ENCODE assay signal across 8 mouse cellular contexts in genomic region chr10:77089336-77089735, GRCm38 (mm10). TPM values are rescaled to one million over a fixed set of nuclear protein-coding genes. Genes with fewer than 3 reads are reported as not detected.
DNase-seq lines count a peak whose midpoint lies in the region; ATAC-seq lines count a peak whose summit lies in the region.

No protein-coding gene starts in this region.

- H3K4me1 ChIP-seq in hindbrain, embryonic 10.5 days (replicated peaks), result peaks cover 21% of the 10 kb centered on the region
- H3K4me1 ChIP-seq in hindbrain, embryonic 14.5 days (replicated peaks; ENCODE audit: control insufficient read depth, insufficient read depth, low read length), result peaks cover 2% of the 10 kb centered on the region; the same call in 1 of the 2 replicates
- peaks cover 4% of the 10 kb centered on the region for H3K4me1 ChIP-seq in hindbrain, embryonic 13.5 days (replicated peaks)

- H3K9ac ChIP-seq in hindbrain, embryonic 14.5 days, result no peak overlapping the region
- H3K9ac ChIP-seq in hindbrain, embryonic 13.5 days, result no peak overlapping the region

- peak overlapping the region; percentile 70 for H3K27ac ChIP-seq in hindbrain, embryonic 10.5 days
- no peak overlapping the region for H3K27ac ChIP-seq in hindbrain, embryonic 14.5 days
- no peak overlapping the region for H3K27ac ChIP-seq in hindbrain, embryonic 13.5 days

- peaks cover 77% of the 10 kb centered on the region for H3K36me3 ChIP-seq in hindbrain, embryonic 10.5 days
- no peaks in the 10 kb centered on the region for H3K36me3 ChIP-seq in hindbrain, embryonic 14.5 days (replicated peaks; ENCODE audit: control insufficient read depth, insufficient read depth)
- peaks cover 8% of the 10 kb centered on the region for H3K36me3 ChIP-seq in hindbrain, embryonic 13.5 days

- H3K27me3 ChIP-seq in hindbrain, embryonic 10.5 days (ENCODE audit: insufficient read depth, poor library complexity, severe bottlenecking), result no peaks in the 10 kb centered on the region
- H3K27me3 ChIP-seq in hindbrain, embryonic 14.5 days (ENCODE audit: control insufficient read depth, insufficient read depth, low read length), result no peaks in the 10 kb centered on the region
- H3K27me3 ChIP-seq in hindbrain, embryonic 13.5 days, result no peaks in the 10 kb centered on the region

- 35% methylated on average over 8 of the region's 8 CpGs for WGBS in hindbrain, embryonic 10.5 days
- 40% methylated on average over 8 of the region's 8 CpGs for WGBS in hindbrain, embryonic 14.5 days
- WGBS in hindbrain, embryonic 13.5 days, result 52% methylated on average over 8 of the region's 8 CpGs

- ATAC-seq in hindbrain, embryonic 14.5 days (ENCODE audit: low FRiP score), result no peak
- no peak for ATAC-seq in hindbrain, embryonic 13.5 days (ENCODE audit: low FRiP score)
- ATAC-seq in megakaryocyte-erythroid progenitor cell, adult 5-6 weeks (replicated peaks; ENCODE audit: low FRiP score, low TSS enrichment, poor library complexity, severe bottlenecking), result no peak

- peaks cover 10% of the 10 kb centered on the region for H3K9me3 ChIP-seq in hindbrain, embryonic 10.5 days
- peaks cover 7% of the 10 kb centered on the region; the same call in 1 of the 2 replicates for H3K9me3 ChIP-seq in hindbrain, embryonic 14.5 days (ENCODE audit: control insufficient read depth, low read length)
- H3K9me3 ChIP-seq in hindbrain, embryonic 13.5 days, result peaks cover 9% of the 10 kb centered on the region; the same call in 1 of the 2 replicates

- H3K4me2 ChIP-seq in hindbrain, embryonic 14.5 days (replicated peaks), result no peak overlapping the region; the same call in 1 of the 2 replicates
- peak overlapping the region; percentile 18; the same call in 1 of the 2 replicates for H3K4me2 ChIP-seq in hindbrain, embryonic 13.5 days

- DNase-seq in hindbrain, embryonic 10.5 days (ENCODE audit: low spot score), result peak; percentile 35
- no peak for DNase-seq in hindbrain, embryonic 14.5 days (ENCODE audit: low spot score)
- DNase-seq in embryo, embryonic 10.5 days (ENCODE audit: low spot score), result peak; percentile 42
- peak; percentile 49 to 65 for DNase-seq in lung, postnatal 4 days
- DNase-seq in layer of hippocampus, postnatal 10 days (ENCODE audit: low spot score in 2 of 2), result no peak
- no peak for DNase-seq in cerebellum, adult 11 months

- no peak overlapping the region; the same call in 1 of the 2 replicates for H3K4me3 ChIP-seq in hindbrain, embryonic 10.5 days
- H3K4me3 ChIP-seq in hindbrain, embryonic 14.5 days (replicated peaks; ENCODE audit: low read length), result no peak overlapping the region
- no peak overlapping the region for H3K4me3 ChIP-seq in hindbrain, embryonic 13.5 days

RNA-seq across cellular contexts. Expression of gene Slc19a1, which starts 57.3 kb away (rescaled TPM):
- polyA plus RNA-seq in hindbrain, embryonic 10.5 days (2016; fragmentation: Nextera tagmentation; extraction: Ambion mirVana), result 32.4 and 32.7 TPM in 2 replicates
- polyA plus RNA-seq in hindbrain, embryonic 14.5 days (2014; fragmentation: Nextera tagmentation; extraction: Ambion mirVana), result 42.1 and 42.4 TPM in 2 replicates
- 30.9 and 34.9 TPM in 2 replicates for polyA plus RNA-seq in hindbrain, embryonic 13.5 days (2015; fragmentation: Nextera tagmentation; extraction: Ambion mirVana)
- 67.9 and 77.4 TPM in 2 replicates for total RNA-seq in megakaryocyte-erythroid progenitor cell, adult 5-6 weeks (2014; fragmentation: Nextera tagmentation)
- total RNA-seq in megakaryocyte-erythroid progenitor cell, adult 5-6 weeks (2017), result 27.3 and 29.6 TPM in 2 replicates
- total RNA-seq in layer of hippocampus, postnatal 10 days (2021), result 10 to 100 TPM; 26.5 to 26.7 TPM

Comparison
In these comparisons a context has a peak if more than half of its experiments do, and no peak if none do; other contexts are left out.
1. DNase-seq: peak in hindbrain, embryonic 10.5 days (single experiment), embryo, embryonic 10.5 days (single experiment) and lung, postnatal 4 days (2 of 2); none in hindbrain, embryonic 14.5 days (single experiment), layer of hippocampus, postnatal 10 days (0 of 2) and cerebellum, adult 11 months (single experiment).